Mouse (Mus musculus) neural tube, embryonic 14.5 days (tissue): ENCODE data around the gene Trappc4. TPM values are rescaled to one million over a fixed set of nuclear protein-coding genes. Genes with fewer than 3 reads are reported as not detected.
"Not testable (repeated sequence)": the region's sequence is repeated elsewhere in the genome, so short reads cannot be mapped to it uniquely, and the experiment has no call there.

Experiments
- ATAC-seq: fragments of 200-750 bp; cut with Nextera tagmentation; 2 replicates; pipeline ENCODE4 v1.8.0; 2017; ENCODE audit warnings: low read depth, mild to moderate bottlenecking, moderate TSS enrichment, moderate library complexity
- H3K27ac ChIP-seq: fragments of 300-500 bp; sonication (generic); 2 replicates; pipeline ENCODE4 v1.5.1; 2014; ENCODE audit warnings: low read depth, mild to moderate bottlenecking, control low read depth, low read length, moderate library complexity, mixed read lengths
- H3K27me3 ChIP-seq: fragments of 300-500 bp; sonication (generic); 2 replicates; pipeline ENCODE4 v1.6.1; 2014; ENCODE audit warnings: low read length; ENCODE audit not compliant: control insufficient read depth, insufficient read depth
- H3K36me3 ChIP-seq: fragments of 300-500 bp; sonication (generic); 2 replicates; pipeline ENCODE4 v1.6.1; 2014; ENCODE audit warnings: low read length, mixed read lengths; ENCODE audit not compliant: control insufficient read depth, insufficient read depth
- H3K4me1 ChIP-seq: fragments of 300-500 bp; sonication (generic); 2 replicates; pipeline ENCODE4 v1.6.1; 2014; ENCODE audit warnings: low read length; ENCODE audit not compliant: control insufficient read depth, insufficient read depth
- H3K4me2 ChIP-seq: fragments of 300-500 bp; sonication (generic); 2 replicates; pipeline ENCODE4 v1.6.1; 2014; ENCODE audit warnings: mild to moderate bottlenecking, low read depth, low read length, control low read depth
- H3K4me3 ChIP-seq: fragments of 300-500 bp; sonication (generic); 2 replicates; pipeline ENCODE4 v1.5.1; 2014; ENCODE audit warnings: low read depth, low read length, control low read depth, mixed read lengths
- H3K9ac ChIP-seq: fragments of 300-500 bp; sonication (generic); replicated peaks from 2 replicates; pipeline ENCODE4 v1.6.1; 2014; ENCODE audit warnings: low read depth, mild to moderate bottlenecking, control low read depth, low read length, mixed read lengths
- H3K9me3 ChIP-seq: fragments of 300-500 bp; sonication (generic); 2 replicates; pipeline ENCODE4 v1.6.1; 2016; ENCODE audit warnings: low read length; ENCODE audit not compliant: control insufficient read depth
- WGBS: fragments of 180-500 bp; shearing (Covaris S2); extraction: QIAGEN DNeasy Blood & Tissue Kit; methylation state at CpG from one replicate; pipeline ENCODE4 v1.1.7; 2014; 5-methylcytosine and 5-hydroxymethylcytosine counted together
- polyA plus RNA-seq: library from polyadenylated mRNA; unstranded; fragments of >200 nt; fragmentation: Nextera tagmentation; extraction: Ambion mirVana; gene quantifications from 2 replicates; pipeline ENCODE4 v1.2.1, GENCODE M21; 2014

Gene Trappc4
- polyA plus RNA-seq, 1 experiment from 2014 or later: 305 TPM

GRCm38 (mm10) chr9:44378153-44378730 lies 29.2 kb downstream of the Trappc4 start:
- WGBS: 89% methylated on average over 5 of the region's 5 CpGs
- ATAC-seq: no peak
- Histone ChIP-seq H3K9ac (peak overlapping the region; percentile 64), H3K4me1 (peaks cover 7% of the 10 kb centered on the region), H3K4me2 (peak overlapping the region; percentile 62), H3K36me3 (peaks cover 16% of the 10 kb centered on the region), H3K9me3 (no peaks in the 10 kb centered on the region), H3K27me3 (no peaks in the 10 kb centered on the region), H3K27ac (peak overlapping the region; percentile 89), H3K4me3 (peak overlapping the region; percentile 77)

DNA sequence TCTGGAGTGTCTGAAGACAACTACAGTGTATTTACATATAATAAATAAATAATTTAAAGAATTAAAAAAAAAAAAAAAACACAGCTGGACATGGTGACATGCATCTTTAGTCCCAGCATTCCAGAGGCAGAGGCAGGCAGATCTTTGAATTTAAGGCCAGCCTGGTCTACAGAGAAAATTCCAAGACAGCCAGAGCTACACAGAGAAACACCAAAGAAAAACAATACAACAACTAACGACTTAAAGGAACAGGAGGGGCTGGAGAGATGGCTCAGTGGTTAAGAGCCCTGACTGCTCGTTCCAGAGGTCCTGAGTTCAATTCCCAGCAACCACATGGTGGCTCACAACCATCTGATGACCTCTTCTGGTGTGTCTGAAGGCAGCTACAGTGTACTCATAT lies 30.1 kb downstream of the Trappc4 start:
- H3K4me1 ChIP-seq, H3K27me3 ChIP-seq, H3K4me2 ChIP-seq, H3K27ac ChIP-seq, H3K4me3 ChIP-seq, H3K36me3 ChIP-seq, H3K9ac ChIP-seq, ATAC-seq, H3K9me3 ChIP-seq: not testable (repeated sequence)
- WGBS: 88% methylated on average over 2 of the region's 2 CpGs

GRCm38 (mm10) chr9:44376141-44376540 lies 31.3 kb downstream of the Trappc4 start:
- Histone ChIP-seq H3K9me3 (no peaks in the 10 kb centered on the region), H3K27me3 (no peaks in the 10 kb centered on the region), H3K4me2 (no peak overlapping the region), H3K4me1 (peaks cover 7% of the 10 kb centered on the region), H3K9ac (no peak overlapping the region), H3K27ac (no peak overlapping the region), H3K36me3 (no peaks in the 10 kb centered on the region), H3K4me3 (no peak overlapping the region)
- no peak for ATAC-seq
- 90% methylated on average over 6 of the region's 6 CpGs for WGBS

DNA sequence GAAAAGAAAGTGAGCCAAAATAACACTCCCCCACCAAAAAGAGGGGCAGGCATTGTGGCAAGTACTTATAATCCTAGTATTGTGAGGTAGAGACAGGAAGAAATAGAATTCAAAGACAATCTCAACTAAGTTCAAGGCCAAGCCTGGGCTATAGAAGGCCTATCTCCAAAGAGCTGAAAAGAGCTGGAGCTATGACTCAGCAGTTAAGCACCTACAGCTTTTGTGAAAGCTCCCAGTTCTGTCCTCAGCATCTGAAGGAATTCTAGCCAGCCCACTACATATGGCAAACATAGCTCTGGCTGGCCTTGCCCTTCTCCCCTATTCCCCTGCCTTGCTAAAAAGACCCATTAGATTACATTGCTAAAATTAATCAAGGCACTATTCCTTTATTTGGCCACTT lies 34.0 kb downstream of the Trappc4 start:
- Histone ChIP-seq H3K9me3 (no peaks in the 10 kb centered on the region), H3K4me2 (no peak overlapping the region), H3K4me1 (no peaks in the 10 kb centered on the region), H3K4me3 (no peak overlapping the region), H3K9ac (no peak overlapping the region), H3K27ac (no peak overlapping the region), H3K27me3 (no peaks in the 10 kb centered on the region), H3K36me3 (no peaks in the 10 kb centered on the region)
- ATAC-seq: no peak

DNA sequence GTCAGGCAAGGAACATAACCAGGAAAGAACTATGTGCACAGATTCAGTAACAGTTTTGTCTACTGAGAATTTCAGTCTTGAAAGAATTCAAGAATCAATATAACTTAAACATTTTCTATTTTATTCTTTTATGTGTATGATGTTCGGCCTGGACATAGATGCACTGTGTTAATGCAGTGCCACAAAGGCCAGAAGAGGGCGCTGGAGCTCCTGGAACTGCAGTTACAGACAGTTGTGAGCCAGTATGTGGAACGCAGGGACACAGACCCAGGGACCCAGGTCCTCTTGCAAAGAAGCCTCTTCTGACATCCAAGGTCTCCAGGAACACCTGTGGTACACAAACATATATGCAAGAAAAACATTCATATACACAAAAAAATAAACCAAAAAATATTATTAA lies 42.9 kb downstream of the Trappc4 start:
- Histone ChIP-seq H3K9me3 (no peaks in the 10 kb centered on the region), H3K27ac (no peak overlapping the region), H3K9ac (no peak overlapping the region), H3K4me2 (no peak overlapping the region), H3K36me3 (peaks cover 1% of the 10 kb centered on the region), H3K27me3 (no peaks in the 10 kb centered on the region), H3K4me1 (peaks cover 4% of the 10 kb centered on the region; the same call in 1 of the 2 replicates), H3K4me3 (no peak overlapping the region)
- 64% methylated on average over 3 of the region's 3 CpGs for WGBS
- no peak for ATAC-seq

GRCm38 (mm10) chr9:44361931-44362330 lies 45.5 kb downstream of the Trappc4 start:
- H3K36me3 ChIP-seq: peaks cover 17% of the 10 kb centered on the region
- peak overlapping the region; percentile 46 for H3K27ac ChIP-seq
- H3K9me3 ChIP-seq, H3K4me1 ChIP-seq, H3K9ac ChIP-seq, H3K27me3 ChIP-seq: not testable (repeated sequence)
- H3K4me2 ChIP-seq: peak overlapping the region; percentile 79
- peak; percentile 17; the same call in 1 of the 2 replicates for ATAC-seq
- WGBS: 38% methylated on average over 4 of the region's 4 CpGs
- peak overlapping the region; percentile 97 for H3K4me3 ChIP-seq

DNA sequence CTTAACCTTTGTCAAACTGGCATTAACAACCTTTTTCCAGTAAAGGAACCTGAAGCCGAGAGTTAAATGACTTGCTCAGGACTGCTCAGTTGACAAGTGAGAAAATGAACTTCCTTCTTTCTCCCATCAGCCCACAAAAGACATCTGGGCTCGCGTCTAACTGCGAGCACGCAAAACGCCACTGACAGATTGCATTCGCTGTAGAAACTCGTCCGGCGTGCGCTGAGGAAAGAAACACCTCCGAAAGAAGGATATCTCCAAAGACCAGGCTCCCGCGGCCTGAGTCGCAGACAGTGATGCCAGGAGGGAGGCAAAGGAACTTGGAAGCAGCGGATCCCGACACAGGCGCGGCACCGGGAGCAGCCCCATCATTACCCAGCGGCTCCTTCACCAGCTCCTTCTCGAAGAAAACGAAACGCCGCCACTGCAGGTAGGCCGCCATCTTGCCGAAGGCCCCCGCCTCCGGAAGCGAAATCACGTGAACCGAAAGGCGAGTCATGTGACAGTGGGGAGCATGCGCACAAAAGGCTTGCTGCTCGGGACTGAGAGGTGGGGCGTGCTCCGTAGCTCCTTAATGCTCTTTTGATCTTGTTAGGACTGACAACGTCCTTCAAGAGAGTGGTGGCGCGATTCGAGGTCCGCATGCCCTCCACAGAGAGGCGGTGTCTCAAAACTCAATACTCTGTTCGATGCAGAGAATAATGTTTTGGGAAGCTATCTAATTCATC lies 46.0 kb downstream of the Trappc4 start, which contains the start of gene Vps11:
Gene Vps11, minus strand, starts transcription at position 481 of the 728 bp plus-strand sequence.
- Histone ChIP-seq H3K27me3 (no peaks in the 10 kb centered on the region), H3K4me2 (peak within 1 kb of the TSS; percentile 79), H3K4me3 (peak within 1 kb of the TSS; percentile 97), H3K4me1 (peaks cover 4% of the 10 kb centered on the region; the same call in 1 of the 2 replicates), H3K9ac (peak within 1 kb of the TSS; percentile 79), H3K36me3 (peaks cover 17% of the 10 kb centered on the region), H3K27ac (peak within 1 kb of the TSS; percentile 70), H3K9me3 (no peaks in the 10 kb centered on the region)
- peak; percentile 95 for ATAC-seq
- under 1% methylated on average over 44 of the region's 44 CpGs for WGBS

DNA sequence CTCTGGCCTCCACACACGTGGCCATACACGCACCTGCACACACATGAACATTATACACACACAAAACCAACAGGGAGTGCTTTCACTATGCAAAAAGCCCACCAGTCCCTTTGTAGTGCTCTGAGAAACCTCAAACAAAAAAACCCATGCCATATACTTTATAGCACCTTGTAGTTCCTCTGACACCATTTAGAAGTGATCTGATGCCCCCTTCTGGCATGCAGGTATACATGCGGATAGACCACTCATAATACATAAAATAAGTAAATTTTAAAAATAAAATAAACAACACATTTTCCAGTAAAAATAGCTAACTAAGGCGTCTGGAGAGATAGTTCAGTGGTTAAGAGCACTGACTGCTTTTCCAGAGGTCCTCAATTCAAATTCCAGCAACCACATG lies 50.2 kb downstream of the Trappc4 start:
- H3K9me3 ChIP-seq: no peaks in the 10 kb centered on the region
- peaks cover 4% of the 10 kb centered on the region; the same call in 1 of the 2 replicates for H3K4me1 ChIP-seq
- peaks cover 47% of the 10 kb centered on the region for H3K36me3 ChIP-seq
- ATAC-seq: no peak
- no peak overlapping the region for H3K4me3 ChIP-seq
- H3K27ac ChIP-seq: no peak overlapping the region
- no peak overlapping the region for H3K9ac ChIP-seq
- no peaks in the 10 kb centered on the region for H3K27me3 ChIP-seq
- WGBS: 75% methylated on average over 4 of the region's 4 CpGs
- no peak overlapping the region for H3K4me2 ChIP-seq
